Mouse (Mus musculus): Measurements from ENCODE around the gene Iffo1. TPM values are rescaled to one million over a fixed set of nuclear protein-coding genes. Genes with fewer than 3 reads are reported as not detected.
A peak's percentile ranks its signal among the peaks of the same experiment; 100 is the strongest.

Gene Iffo1
- polyA plus RNA-seq, 1 experiment: 39.0 TPM

DNA sequence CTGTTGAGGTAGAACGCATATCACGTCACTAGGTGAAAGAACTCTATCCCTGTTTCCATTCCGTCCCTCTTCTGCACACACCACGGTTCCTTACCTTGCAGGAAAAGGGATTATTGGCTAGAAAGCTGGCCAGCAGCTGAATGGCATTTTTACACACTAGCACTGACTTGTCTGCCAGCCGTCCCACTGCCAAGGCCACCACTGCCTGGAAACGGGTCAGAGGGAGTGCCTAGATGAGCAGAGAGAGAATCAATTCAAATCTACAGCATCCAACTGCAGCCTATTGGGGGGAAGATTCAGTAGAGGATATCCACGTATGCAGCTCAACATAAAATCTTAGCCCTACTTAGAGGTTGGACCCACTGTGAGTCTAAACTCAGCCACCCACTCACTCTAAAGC is 34.6 kb downstream of the Iffo1 start:
- TF ChIP-seq POLR2A (IDR thresholded peaks at IDR 0.05; ENCODE audit: borderline replicate concordance, control insufficient read depth, low read depth, low read length): no peak
- TF ChIP-seq CTCF (IDR thresholded peaks at IDR 0.05; ENCODE audit: control insufficient read depth, insufficient read depth, low read length): no peak
- H3K4me3 ChIP-seq (replicated peaks; ENCODE audit: control insufficient read depth, low read depth, low read length): no peak overlapping the region
- H3K4me1 ChIP-seq (ENCODE audit: control insufficient read depth, insufficient read depth, low read length): no peaks in the 10 kb centered on the region
- WGBS: 94% methylated on average over 7 of the region's 7 CpGs
- no peak overlapping the region for H3K27ac ChIP-seq (ENCODE audit: control insufficient read depth, insufficient read depth, low read depth, low read length, poor library complexity)

DNA sequence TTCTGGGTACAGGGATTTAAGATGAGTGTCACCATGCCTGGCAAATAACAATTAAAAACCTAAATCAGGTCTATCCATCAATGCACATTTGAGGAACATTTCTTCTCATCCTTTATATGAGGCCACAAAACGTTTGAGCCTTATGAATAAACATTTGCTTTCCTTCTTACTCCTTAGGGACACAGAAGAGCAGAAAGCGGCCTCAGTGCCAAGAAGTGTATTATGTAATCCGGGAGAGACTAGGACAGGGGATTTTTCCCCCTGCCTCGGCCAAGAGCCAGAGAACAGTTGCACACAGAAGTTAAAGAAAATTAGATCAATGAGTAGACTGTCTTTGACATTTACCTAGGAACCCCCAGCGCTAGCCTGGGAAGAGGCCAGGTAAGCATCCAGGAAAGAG is 37.1 kb downstream of the Iffo1 start:
- no peak overlapping the region for H3K27ac ChIP-seq (ENCODE audit: control insufficient read depth, insufficient read depth, low read depth, low read length, poor library complexity)
- no peaks in the 10 kb centered on the region for H3K4me1 ChIP-seq (ENCODE audit: control insufficient read depth, insufficient read depth, low read length)
- TF ChIP-seq CTCF (IDR thresholded peaks at IDR 0.05; ENCODE audit: control insufficient read depth, insufficient read depth, low read length) (no peak), POLR2A (IDR thresholded peaks at IDR 0.05; ENCODE audit: borderline replicate concordance, control insufficient read depth, low read depth, low read length) (no peak)
- no peak overlapping the region for H3K4me3 ChIP-seq (replicated peaks; ENCODE audit: control insufficient read depth, low read depth, low read length)
- WGBS: 86% methylated on average over 5 of the region's 5 CpGs

DNA sequence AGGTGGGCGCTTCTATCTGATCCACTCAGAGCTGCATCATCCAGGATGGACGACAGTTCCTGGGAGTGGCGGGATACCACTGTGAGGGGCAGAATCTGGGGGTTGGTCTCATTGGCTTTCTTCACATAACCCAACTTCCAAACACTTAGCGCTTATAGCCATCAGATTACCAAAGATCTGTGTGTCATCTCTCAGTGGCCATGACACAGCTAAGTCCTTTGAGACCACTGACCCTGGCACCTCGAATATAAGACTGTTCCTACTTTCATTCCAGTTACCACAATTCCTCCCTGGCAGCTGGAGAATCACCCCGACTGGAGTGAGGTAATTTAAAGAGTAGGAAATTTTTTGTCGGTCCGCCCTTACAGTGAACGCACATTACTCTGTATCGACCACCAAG is 41.2 kb downstream of the Iffo1 start:
- H3K4me3 ChIP-seq (replicated peaks; ENCODE audit: control insufficient read depth, low read depth, low read length): no peak overlapping the region
- WGBS: 95% methylated on average over 10 of the region's 10 CpGs

DNA sequence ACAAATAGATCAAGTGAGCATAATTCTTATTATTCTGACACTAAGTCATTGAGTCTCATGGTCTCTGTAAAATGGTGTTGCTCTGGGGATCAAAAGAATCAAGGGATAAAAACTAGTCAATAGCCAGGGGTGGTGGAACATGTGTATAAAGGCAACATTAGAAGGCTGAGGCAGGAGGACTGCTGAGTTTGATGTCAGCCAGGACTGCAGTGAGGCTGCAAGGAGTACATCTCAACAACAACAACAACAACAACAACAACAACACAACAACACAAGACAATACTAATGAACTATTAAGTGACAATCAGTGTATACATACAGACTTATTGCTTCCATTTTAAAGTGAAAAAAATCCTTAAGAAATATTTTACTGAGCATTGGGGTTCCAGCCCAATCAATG is 45.8 kb downstream of the Iffo1 start:
- Histone ChIP-seq H3K4me1 (ENCODE audit: control insufficient read depth, insufficient read depth, low read length) (peaks cover 1% of the 10 kb centered on the region; the same call in 1 of the 2 replicates), H3K4me3 (replicated peaks; ENCODE audit: control insufficient read depth, low read depth, low read length) (peak overlapping the region; percentile 98), H3K27ac (ENCODE audit: control insufficient read depth, insufficient read depth, low read depth, low read length, poor library complexity) (no peak overlapping the region; the same call in 1 of the 2 replicates)
- TF ChIP-seq POLR2A (IDR thresholded peaks at IDR 0.05; ENCODE audit: borderline replicate concordance, control insufficient read depth, low read depth, low read length): no peak

More for the DNA sequence above, 41.2 kb downstream of the Iffo1 start:
- no peak for TF ChIP-seq CTCF (IDR thresholded peaks at IDR 0.05; ENCODE audit: control insufficient read depth, insufficient read depth, low read length)
- TF ChIP-seq POLR2A (IDR thresholded peaks at IDR 0.05; ENCODE audit: borderline replicate concordance, control insufficient read depth, low read depth, low read length): no peak
- no peak overlapping the region for H3K27ac ChIP-seq (ENCODE audit: control insufficient read depth, insufficient read depth, low read depth, low read length, poor library complexity)
- peaks cover 1% of the 10 kb centered on the region; the same call in 1 of the 2 replicates for H3K4me1 ChIP-seq (ENCODE audit: control insufficient read depth, insufficient read depth, low read length)

DNA sequence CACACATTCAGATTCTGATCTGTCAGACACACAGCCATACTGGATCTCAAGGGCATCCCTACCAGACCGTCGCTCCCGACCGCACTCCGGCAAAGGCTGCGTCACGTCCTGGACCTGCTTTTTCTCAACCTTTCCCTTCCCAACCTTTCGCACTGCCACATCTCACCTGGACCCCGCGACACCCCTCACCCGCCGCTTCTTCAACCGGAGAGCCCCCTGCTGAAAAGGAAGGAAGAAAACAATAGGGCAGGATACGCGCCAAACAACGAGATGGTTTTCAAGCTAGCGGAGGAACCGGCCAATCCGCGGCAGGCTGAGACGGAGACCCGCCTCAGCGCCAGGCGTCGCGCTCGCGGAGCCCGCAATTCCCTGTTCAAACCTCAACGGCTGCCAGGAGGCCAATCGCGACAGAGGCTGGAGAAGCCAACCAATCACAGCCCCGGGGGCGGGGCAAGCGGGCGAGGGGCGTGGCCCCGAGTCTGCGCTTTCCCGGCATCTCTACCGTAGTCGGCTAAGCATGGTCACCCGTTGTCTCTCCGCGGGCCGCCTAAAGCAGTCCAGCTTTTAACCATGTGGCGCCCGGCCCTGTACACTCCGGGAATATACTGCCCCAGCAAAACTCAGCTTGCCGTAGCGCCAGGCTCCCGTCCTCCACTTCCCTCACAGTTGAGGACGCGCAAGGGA is 46.4 kb downstream of the Iffo1 start, which contains the start of the genes Ncapd2 and Mrpl51:
Gene Ncapd2, minus strand, starts transcription at position 370 of the 684 bp plus-strand sequence.
Gene Mrpl51, plus strand, starts transcription at position 470 of the 684 bp plus-strand sequence.
- Histone ChIP-seq H3K27ac (ENCODE audit: control insufficient read depth, insufficient read depth, low read depth, low read length, poor library complexity) (peak within 1 kb of the TSS; percentile 98), H3K4me1 (ENCODE audit: control insufficient read depth, insufficient read depth, low read length) (peaks cover 1% of the 10 kb centered on the region; the same call in 1 of the 2 replicates), H3K4me3 (replicated peaks; ENCODE audit: control insufficient read depth, low read depth, low read length) (peak within 1 kb of the TSS; percentile 98)
- under 1% methylated on average over 54 of the region's 54 CpGs for WGBS
- TF ChIP-seq CTCF (IDR thresholded peaks at IDR 0.05; ENCODE audit: control insufficient read depth, insufficient read depth, low read length): no peak
- peak; percentile 50 for TF ChIP-seq POLR2A (IDR thresholded peaks at IDR 0.05; ENCODE audit: borderline replicate concordance, control insufficient read depth, low read depth, low read length)

DNA sequence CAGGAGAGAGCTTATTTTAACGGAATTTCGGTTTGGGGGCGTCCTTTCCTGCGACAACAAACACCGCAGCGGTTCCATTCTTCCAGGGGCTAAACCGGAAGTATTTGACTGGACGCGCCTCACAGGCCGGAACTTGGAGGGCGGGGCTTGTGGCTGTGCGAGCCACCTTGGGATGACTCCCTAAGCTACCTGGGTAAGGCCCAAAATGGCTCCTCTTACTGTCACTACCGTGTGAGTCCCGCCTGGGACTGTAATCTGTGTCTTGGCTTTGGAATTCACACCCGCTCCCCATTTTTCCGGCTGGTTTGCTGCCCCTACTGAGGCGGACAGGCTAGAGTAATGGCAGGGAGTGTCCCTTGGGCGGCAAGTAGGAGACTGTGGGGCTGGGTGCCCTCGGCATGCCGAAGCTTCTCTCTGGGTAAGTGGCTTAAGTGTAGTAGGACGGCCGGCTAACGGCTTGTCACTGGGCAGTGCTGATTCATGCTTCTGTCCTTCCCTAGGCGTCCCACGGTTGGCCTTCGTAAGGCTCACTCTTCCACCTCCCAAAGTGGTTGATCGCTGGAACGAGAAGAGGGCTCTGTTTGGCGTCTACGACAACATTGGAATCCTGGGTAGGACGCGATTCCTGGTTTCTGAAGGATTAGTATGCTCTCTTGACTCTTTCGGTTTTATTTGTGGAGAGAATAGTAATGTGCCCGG is 47.1 kb downstream of the Iffo1 start:
- Histone ChIP-seq H3K4me3 (replicated peaks; ENCODE audit: control insufficient read depth, low read depth, low read length) (peak overlapping the region; percentile 93), H3K27ac (ENCODE audit: control insufficient read depth, insufficient read depth, low read depth, low read length, poor library complexity) (peak overlapping the region; percentile 98), H3K4me1 (ENCODE audit: control insufficient read depth, insufficient read depth, low read length) (peaks cover 1% of the 10 kb centered on the region; the same call in 1 of the 2 replicates)
- TF ChIP-seq POLR2A (IDR thresholded peaks at IDR 0.05; ENCODE audit: borderline replicate concordance, control insufficient read depth, low read depth, low read length) (no peak; the same call in 1 of the 2 replicates), CTCF (IDR thresholded peaks at IDR 0.05; ENCODE audit: control insufficient read depth, insufficient read depth, low read length) (no peak)
- WGBS: under 1% methylated on average over 34 of the region's 34 CpGs

DNA sequence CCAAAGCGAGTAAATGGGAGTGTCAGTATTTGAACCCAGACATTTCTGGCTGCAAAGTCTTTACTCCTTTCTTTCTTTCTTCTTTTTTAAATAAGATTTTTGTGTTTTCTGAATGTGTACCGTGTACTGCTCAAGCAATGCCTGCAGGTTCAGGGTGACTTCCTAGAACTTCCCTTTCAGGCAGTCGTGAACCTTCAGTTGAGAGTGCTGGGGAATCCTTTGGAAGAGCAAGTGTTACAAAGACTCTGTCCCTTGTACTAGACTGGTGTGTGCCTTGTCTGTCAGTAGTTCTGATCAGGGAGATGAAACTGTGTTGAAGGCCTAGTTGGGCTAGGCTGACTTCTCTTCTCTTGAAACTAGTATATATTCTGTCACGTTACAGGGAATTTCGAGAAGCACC is 47.8 kb downstream of the Iffo1 start:
- Histone ChIP-seq H3K4me1 (ENCODE audit: control insufficient read depth, insufficient read depth, low read length) (peaks cover 1% of the 10 kb centered on the region; the same call in 1 of the 2 replicates), H3K27ac (ENCODE audit: control insufficient read depth, insufficient read depth, low read depth, low read length, poor library complexity) (peak overlapping the region; percentile 98; the same call in 1 of the 2 replicates), H3K4me3 (replicated peaks; ENCODE audit: control insufficient read depth, low read depth, low read length) (peak overlapping the region; percentile 93)
- WGBS: 13% methylated on average over 5 of the region's 5 CpGs
- TF ChIP-seq POLR2A (IDR thresholded peaks at IDR 0.05; ENCODE audit: borderline replicate concordance, control insufficient read depth, low read depth, low read length): no peak
- TF ChIP-seq CTCF (IDR thresholded peaks at IDR 0.05; ENCODE audit: control insufficient read depth, insufficient read depth, low read length): no peak

DNA sequence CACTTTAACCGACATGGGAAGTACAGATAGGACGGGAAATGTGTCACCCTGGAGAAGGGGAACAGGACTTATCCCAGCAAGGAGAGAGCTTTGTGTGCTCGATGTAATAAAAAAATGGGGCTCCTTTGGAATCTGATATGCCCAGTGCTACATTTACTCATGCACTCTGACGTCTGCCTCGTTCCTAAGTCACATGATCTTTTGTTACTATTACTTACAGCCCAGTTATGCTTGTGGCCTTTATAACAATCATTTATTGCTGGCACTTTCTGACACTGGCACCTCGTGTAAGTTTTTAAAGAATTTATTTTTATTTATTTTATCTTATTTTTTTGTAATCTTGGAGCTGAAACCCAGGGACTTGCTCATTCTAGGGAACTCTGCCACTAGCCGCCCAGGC is 48.3 kb downstream of the Iffo1 start:
- Histone ChIP-seq H3K27ac (ENCODE audit: control insufficient read depth, insufficient read depth, low read depth, low read length, poor library complexity) (no peak overlapping the region), H3K4me3 (replicated peaks; ENCODE audit: control insufficient read depth, low read depth, low read length) (no peak overlapping the region), H3K4me1 (ENCODE audit: control insufficient read depth, insufficient read depth, low read length) (peaks cover 1% of the 10 kb centered on the region; the same call in 1 of the 2 replicates)
- TF ChIP-seq CTCF (IDR thresholded peaks at IDR 0.05; ENCODE audit: control insufficient read depth, insufficient read depth, low read length) (no peak), POLR2A (IDR thresholded peaks at IDR 0.05; ENCODE audit: borderline replicate concordance, control insufficient read depth, low read depth, low read length) (no peak)
- WGBS: 34% methylated on average over 7 of the region's 7 CpGs

All from bone marrow, adult 2 months (tissue).